Mouse (Mus musculus): ENCODE measurements at regions not wholly inside any gene's neighbourhood (a gene's known extent, or its start where the extent isn't known, plus 50 kb on each side); places are given as distances from the start of the nearest gene placed in this dataset.

- H3K4me3 ChIP-seq (ENCODE audit: insufficient read depth in 1 of 2, low read depth in 1 of 2, low read length in 2 of 2, poor library complexity in 1 of 2, severe bottlenecking in 1 of 2): no peak overlapping the region
- in situ Hi-C loops (cut with MboI; ENCODE audit: low sequenced_read_pairs in 2 of 2, unreplicated experiment in 2 of 2): no loop called here
- DNase-seq (ENCODE audit: low read depth, low spot score): no peak
- no peak overlapping the region for H3K9ac ChIP-seq (ENCODE audit: insufficient read depth, low read depth, low read length, poor library complexity, severe bottlenecking)
- no peaks in the 10 kb centered on the region for H3K9me3 ChIP-seq (ENCODE audit: control insufficient read depth, insufficient read depth, low read depth, low read length)
- H3K36me3 ChIP-seq (ENCODE audit: control insufficient read depth, insufficient read depth, low read length, poor library complexity, severe bottlenecking): no peaks in the 10 kb centered on the region
- no peak overlapping the region for H3K27ac ChIP-seq (ENCODE audit: insufficient read depth, low read depth, low read length, poor library complexity, severe bottlenecking)
- no peak for TF ChIP-seq HCFC1 (IDR thresholded peaks at IDR 0.05; ENCODE audit: borderline replicate concordance, insufficient read depth, low read length)
- TF ChIP-seq ZNF384 (IDR thresholded peaks at IDR 0.05; ENCODE audit: low read depth, low read length): no peak
- TF ChIP-seq MAFK (IDR thresholded peaks at IDR 0.05; ENCODE audit: insufficient read depth, low read depth, low read length): no peak
- TF ChIP-seq CHD2 (IDR thresholded peaks at IDR 0.05; ENCODE audit: low read depth, low read length): no peak
- TF ChIP-seq ZC3H11A (IDR thresholded peaks at IDR 0.05; ENCODE audit: borderline replicate concordance, low read depth, low read length): no peak
- H3K4me1 ChIP-seq (ENCODE audit: control insufficient read depth in 2 of 2, insufficient read depth in 2 of 2, low read length in 2 of 2, poor library complexity in 1 of 2): no peaks in the 10 kb centered on the region
Measured at GRCm38 (mm10) chr19:55011341-55011740, 115.7 kb downstream of the Gpam start.

DNA sequence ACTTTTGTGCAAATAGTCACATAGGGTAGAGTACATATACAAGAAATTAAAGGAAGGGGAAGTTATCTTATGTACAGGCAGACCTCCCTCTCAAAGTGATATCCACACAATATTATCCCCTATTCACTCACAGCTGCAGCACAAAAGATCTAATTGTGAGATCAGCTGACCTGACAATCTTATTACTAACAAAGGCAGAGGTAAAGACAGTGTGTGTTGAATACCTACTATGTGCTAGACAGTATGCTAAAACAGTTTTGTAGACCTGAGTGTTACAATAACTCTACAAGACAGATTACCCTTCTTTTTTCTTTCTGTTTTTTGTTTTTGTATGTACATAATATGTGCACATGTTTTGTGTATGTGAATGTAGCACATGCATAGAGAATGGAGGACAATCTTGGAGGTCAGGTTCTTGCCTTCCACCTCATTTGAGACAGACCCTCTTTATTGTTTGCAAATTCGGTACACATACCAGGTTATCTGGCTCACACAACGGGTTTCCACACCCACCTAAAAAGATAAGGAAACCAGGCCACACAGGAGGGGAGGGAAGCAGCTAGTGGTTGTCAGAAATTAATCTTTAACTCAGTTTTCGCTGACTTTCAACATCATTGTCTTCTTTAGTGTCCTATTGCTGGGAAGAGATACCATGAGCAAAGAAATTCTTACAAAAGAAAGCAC, 118.4 kb downstream of the Gpam start:
- in situ Hi-C loops (cut with MboI; ENCODE audit: low sequenced_read_pairs in 2 of 2, unreplicated experiment in 2 of 2): no loop called here

DNA sequence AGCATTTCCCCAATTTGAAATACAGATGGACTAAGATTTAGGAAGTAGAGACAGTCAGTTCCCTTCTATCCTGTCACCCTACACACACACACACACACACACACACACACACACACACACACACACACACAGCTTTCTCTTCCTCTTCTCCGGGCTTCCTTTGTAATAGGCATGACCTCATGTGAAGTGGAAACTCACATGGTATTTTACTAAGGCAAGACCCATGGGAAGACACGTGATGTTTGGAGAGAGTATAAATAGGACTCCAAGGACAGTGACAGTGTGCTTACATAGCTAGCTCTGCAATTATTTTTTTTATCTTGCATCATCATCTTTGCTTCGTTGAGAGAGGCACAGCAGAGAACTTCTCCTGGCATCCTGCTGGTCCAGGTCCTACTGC, 137.1 kb downstream of the Gpam start:
- Histone ChIP-seq H3K9me3 (ENCODE audit: control insufficient read depth, insufficient read depth, low read depth, low read length) (no peaks in the 10 kb centered on the region), H3K36me3 (ENCODE audit: control insufficient read depth, insufficient read depth, low read length, poor library complexity, severe bottlenecking) (no peaks in the 10 kb centered on the region), H3K27ac (ENCODE audit: insufficient read depth, low read depth, low read length, poor library complexity, severe bottlenecking) (no peak overlapping the region), H3K4me3 (ENCODE audit: insufficient read depth in 1 of 2, low read depth in 1 of 2, low read length in 2 of 2, poor library complexity in 1 of 2, severe bottlenecking in 1 of 2) (no peak overlapping the region), H3K9ac (ENCODE audit: insufficient read depth, low read depth, low read length, poor library complexity, severe bottlenecking) (no peak overlapping the region), H3K4me1 (ENCODE audit: control insufficient read depth in 2 of 2, insufficient read depth in 2 of 2, low read length in 2 of 2, poor library complexity in 1 of 2) (no peaks in the 10 kb centered on the region)
- in situ Hi-C loops (cut with MboI; ENCODE audit: low sequenced_read_pairs in 2 of 2, unreplicated experiment in 2 of 2): no loop called here
- no peak for TF ChIP-seq ZC3H11A (IDR thresholded peaks at IDR 0.05; ENCODE audit: borderline replicate concordance, low read depth, low read length)
- no peak for TF ChIP-seq HCFC1 (IDR thresholded peaks at IDR 0.05; ENCODE audit: borderline replicate concordance, insufficient read depth, low read length)
- TF ChIP-seq CHD2 (IDR thresholded peaks at IDR 0.05; ENCODE audit: low read depth, low read length): no peak
- TF ChIP-seq ZNF384 (IDR thresholded peaks at IDR 0.05; ENCODE audit: low read depth, low read length): no peak
- TF ChIP-seq MAFK (IDR thresholded peaks at IDR 0.05; ENCODE audit: insufficient read depth, low read depth, low read length): no peak
- DNase-seq (ENCODE audit: low read depth, low spot score): no peak

More for the DNA sequence above, 118.4 kb downstream of the Gpam start:
- Histone ChIP-seq H3K4me1 (ENCODE audit: control insufficient read depth in 2 of 2, insufficient read depth in 2 of 2, low read length in 2 of 2, poor library complexity in 1 of 2) (no peaks in the 10 kb centered on the region), H3K36me3 (ENCODE audit: control insufficient read depth, insufficient read depth, low read length, poor library complexity, severe bottlenecking) (no peaks in the 10 kb centered on the region), H3K27ac (ENCODE audit: insufficient read depth, low read depth, low read length, poor library complexity, severe bottlenecking) (no peak overlapping the region), H3K9me3 (ENCODE audit: control insufficient read depth, insufficient read depth, low read depth, low read length) (no peaks in the 10 kb centered on the region), H3K4me3 (ENCODE audit: insufficient read depth in 1 of 2, low read depth in 1 of 2, low read length in 2 of 2, poor library complexity in 1 of 2, severe bottlenecking in 1 of 2) (no peak overlapping the region), H3K9ac (ENCODE audit: insufficient read depth, low read depth, low read length, poor library complexity, severe bottlenecking) (no peak overlapping the region)
- no peak for DNase-seq (ENCODE audit: low read depth, low spot score)
- no peak for TF ChIP-seq ZNF384 (IDR thresholded peaks at IDR 0.05; ENCODE audit: low read depth, low read length)
- no peak for TF ChIP-seq MAFK (IDR thresholded peaks at IDR 0.05; ENCODE audit: insufficient read depth, low read depth, low read length)

GRCm38 (mm10) chr19:54984541-54984940, 142.5 kb downstream of the Gpam start:
- in situ Hi-C loops (cut with MboI; ENCODE audit: low sequenced_read_pairs in 2 of 2, unreplicated experiment in 2 of 2): no loop called here
- Histone ChIP-seq H3K9me3 (ENCODE audit: control insufficient read depth, insufficient read depth, low read depth, low read length) (no peaks in the 10 kb centered on the region), H3K4me1 (ENCODE audit: control insufficient read depth in 2 of 2, insufficient read depth in 2 of 2, low read length in 2 of 2, poor library complexity in 1 of 2) (no peaks in the 10 kb centered on the region), H3K4me3 (ENCODE audit: insufficient read depth in 1 of 2, low read depth in 1 of 2, low read length in 2 of 2, poor library complexity in 1 of 2, severe bottlenecking in 1 of 2) (no peak overlapping the region), H3K36me3 (ENCODE audit: control insufficient read depth, insufficient read depth, low read length, poor library complexity, severe bottlenecking) (no peaks in the 10 kb centered on the region), H3K27ac (ENCODE audit: insufficient read depth, low read depth, low read length, poor library complexity, severe bottlenecking) (no peak overlapping the region), H3K9ac (ENCODE audit: insufficient read depth, low read depth, low read length, poor library complexity, severe bottlenecking) (no peak overlapping the region)
- TF ChIP-seq HCFC1 (IDR thresholded peaks at IDR 0.05; ENCODE audit: borderline replicate concordance, insufficient read depth, low read length) (no peak), ZNF384 (IDR thresholded peaks at IDR 0.05; ENCODE audit: low read depth, low read length) (no peak), CHD2 (IDR thresholded peaks at IDR 0.05; ENCODE audit: low read depth, low read length) (no peak), MAFK (IDR thresholded peaks at IDR 0.05; ENCODE audit: insufficient read depth, low read depth, low read length) (no peak), ZC3H11A (IDR thresholded peaks at IDR 0.05; ENCODE audit: borderline replicate concordance, low read depth, low read length) (no peak)
- no peak for DNase-seq (ENCODE audit: low read depth, low spot score)

DNA sequence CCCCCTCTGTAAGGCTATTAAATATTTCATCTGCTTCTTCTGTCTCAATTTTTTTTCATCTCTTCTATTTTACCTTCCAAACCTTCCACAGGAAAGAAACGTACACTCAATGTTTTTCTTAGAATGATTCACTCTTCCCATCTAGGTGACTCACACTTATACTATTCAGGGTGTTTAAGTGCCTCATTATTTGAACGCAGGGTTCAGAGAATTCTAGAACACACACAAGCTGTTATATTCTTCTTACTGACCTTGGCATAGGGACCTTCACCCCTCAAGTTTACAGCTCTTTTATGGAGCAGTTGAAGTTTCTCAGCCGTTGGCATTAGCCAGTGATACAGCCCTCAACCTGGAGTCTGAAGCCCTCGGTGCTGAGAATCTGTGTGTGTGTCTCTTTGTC, 144.2 kb downstream of the Gpam start:
- TF ChIP-seq ZC3H11A (IDR thresholded peaks at IDR 0.05; ENCODE audit: borderline replicate concordance, low read depth, low read length) (no peak), MAFK (IDR thresholded peaks at IDR 0.05; ENCODE audit: insufficient read depth, low read depth, low read length) (no peak), ZNF384 (IDR thresholded peaks at IDR 0.05; ENCODE audit: low read depth, low read length) (no peak), CHD2 (IDR thresholded peaks at IDR 0.05; ENCODE audit: low read depth, low read length) (no peak), HCFC1 (IDR thresholded peaks at IDR 0.05; ENCODE audit: borderline replicate concordance, insufficient read depth, low read length) (no peak)
- in situ Hi-C loops (cut with MboI; ENCODE audit: low sequenced_read_pairs in 2 of 2, unreplicated experiment in 2 of 2): no loop called here
- no peak for DNase-seq (ENCODE audit: low read depth, low spot score)

More for the DNA sequence above, 144.2 kb downstream of the Gpam start:
- no peaks in the 10 kb centered on the region for H3K9me3 ChIP-seq (ENCODE audit: control insufficient read depth, insufficient read depth, low read depth, low read length)
- H3K4me1 ChIP-seq (ENCODE audit: control insufficient read depth in 2 of 2, insufficient read depth in 2 of 2, low read length in 2 of 2, poor library complexity in 1 of 2): no peaks in the 10 kb centered on the region
- H3K9ac ChIP-seq (ENCODE audit: insufficient read depth, low read depth, low read length, poor library complexity, severe bottlenecking): no peak overlapping the region
- no peak overlapping the region for H3K27ac ChIP-seq (ENCODE audit: insufficient read depth, low read depth, low read length, poor library complexity, severe bottlenecking)
- H3K4me3 ChIP-seq (ENCODE audit: insufficient read depth in 1 of 2, low read depth in 1 of 2, low read length in 2 of 2, poor library complexity in 1 of 2, severe bottlenecking in 1 of 2): no peak overlapping the region
- H3K36me3 ChIP-seq (ENCODE audit: control insufficient read depth, insufficient read depth, low read length, poor library complexity, severe bottlenecking): no peaks in the 10 kb centered on the region
